Mouse (Mus musculus) fibroblast of lung, adult 2 months (primary cell): ENCODE data around the gene Numb.
A peak's percentile ranks its signal among the peaks of the same experiment; 100 is the strongest.
"Not testable (repeated sequence)": the region's sequence is repeated elsewhere in the genome, so short reads cannot be mapped to it uniquely, and the experiment has no call there.

Source experiments
- DNase-seq: peaks from one replicate; pipeline ENCODE4 v3.0.0-alpha.2; 2011; ENCODE audit warnings: low read depth

Gene Numb

DNA sequence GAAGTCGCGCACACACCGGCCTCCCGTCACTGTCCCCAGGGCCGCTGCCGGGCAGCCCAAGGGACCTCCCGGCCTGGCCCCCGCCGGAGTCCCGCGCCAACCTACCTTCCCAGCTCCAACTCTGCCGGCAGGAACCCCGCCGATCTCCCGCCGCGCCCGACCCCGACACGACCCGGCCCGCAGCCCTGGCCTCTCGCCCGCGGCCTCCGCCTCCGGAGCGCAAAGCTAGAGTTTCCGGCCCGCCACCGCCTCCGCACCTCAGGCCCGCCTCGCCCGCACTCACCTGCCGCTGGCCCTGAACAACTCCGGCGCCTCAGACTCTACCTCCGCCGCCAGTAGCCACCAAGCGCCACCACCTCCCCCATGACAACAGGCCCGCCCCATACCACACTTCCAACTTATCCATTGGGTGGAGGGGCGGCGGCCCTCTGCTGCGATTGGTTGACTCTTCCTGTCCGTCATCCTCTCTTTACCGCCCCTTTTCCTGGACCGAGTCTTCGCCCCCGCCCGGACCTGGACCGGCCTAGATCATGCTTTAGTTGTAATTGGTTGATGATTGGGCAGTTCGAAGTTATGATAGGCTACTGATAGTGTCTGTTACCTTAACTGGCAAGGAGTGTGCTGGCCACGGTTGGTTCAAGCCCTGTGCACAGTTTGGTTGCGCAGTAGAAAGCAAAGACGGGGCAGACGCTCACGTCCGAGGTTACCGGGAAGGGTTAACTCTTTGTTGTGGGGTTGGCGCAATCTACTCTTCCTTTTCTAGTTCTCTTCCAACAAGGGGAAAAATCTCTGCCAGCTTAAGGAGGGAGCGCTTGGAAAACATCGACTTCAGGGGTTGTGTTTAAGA lies at the start of gene Numb:
TSS of gene Numb (minus strand) at position 400 of the 847 bp plus-strand sequence.
- DNase-seq: peak; percentile 100

DNA sequence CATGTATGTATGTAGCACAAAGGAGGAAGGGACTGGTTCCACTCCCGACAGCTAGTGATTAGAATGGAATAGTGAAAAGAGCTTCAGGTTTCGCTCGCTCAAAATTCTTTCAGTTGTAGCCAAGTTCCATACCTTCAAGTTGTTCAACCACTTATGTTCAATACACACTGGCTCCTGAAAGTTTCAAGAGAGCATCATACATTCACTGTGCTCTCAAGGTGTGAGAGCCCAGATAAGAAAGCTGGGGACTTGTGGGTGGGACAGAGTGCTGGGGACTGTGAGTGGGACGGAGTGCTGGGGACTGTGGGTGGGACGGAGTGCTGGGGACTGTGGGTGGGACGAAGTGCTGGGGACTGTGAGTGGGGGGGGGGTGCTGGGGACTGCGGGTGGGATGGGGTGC lies 43.5 kb upstream of the Numb start:
- DNase-seq: no peak

DNA sequence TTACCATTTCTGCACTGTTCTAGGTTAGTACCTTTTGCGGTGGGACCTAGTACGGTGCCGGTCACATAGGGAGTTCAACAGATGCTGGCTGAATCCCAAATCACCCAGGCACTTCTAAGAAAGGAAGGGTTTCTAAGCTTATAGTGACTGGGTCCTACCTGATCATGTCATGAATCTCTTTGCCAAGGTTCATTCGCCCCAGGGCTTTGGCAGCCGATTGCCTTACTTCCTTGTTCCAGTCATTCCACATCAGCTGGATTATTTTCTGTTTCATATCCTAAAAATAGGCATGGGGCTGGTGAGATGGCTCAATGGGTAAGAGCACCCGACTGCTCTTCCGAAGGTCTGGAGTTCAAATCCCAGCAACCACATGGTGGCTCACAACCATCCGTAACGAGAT lies 36.5 kb upstream of the Numb start:
- DNase-seq: no peak

DNA sequence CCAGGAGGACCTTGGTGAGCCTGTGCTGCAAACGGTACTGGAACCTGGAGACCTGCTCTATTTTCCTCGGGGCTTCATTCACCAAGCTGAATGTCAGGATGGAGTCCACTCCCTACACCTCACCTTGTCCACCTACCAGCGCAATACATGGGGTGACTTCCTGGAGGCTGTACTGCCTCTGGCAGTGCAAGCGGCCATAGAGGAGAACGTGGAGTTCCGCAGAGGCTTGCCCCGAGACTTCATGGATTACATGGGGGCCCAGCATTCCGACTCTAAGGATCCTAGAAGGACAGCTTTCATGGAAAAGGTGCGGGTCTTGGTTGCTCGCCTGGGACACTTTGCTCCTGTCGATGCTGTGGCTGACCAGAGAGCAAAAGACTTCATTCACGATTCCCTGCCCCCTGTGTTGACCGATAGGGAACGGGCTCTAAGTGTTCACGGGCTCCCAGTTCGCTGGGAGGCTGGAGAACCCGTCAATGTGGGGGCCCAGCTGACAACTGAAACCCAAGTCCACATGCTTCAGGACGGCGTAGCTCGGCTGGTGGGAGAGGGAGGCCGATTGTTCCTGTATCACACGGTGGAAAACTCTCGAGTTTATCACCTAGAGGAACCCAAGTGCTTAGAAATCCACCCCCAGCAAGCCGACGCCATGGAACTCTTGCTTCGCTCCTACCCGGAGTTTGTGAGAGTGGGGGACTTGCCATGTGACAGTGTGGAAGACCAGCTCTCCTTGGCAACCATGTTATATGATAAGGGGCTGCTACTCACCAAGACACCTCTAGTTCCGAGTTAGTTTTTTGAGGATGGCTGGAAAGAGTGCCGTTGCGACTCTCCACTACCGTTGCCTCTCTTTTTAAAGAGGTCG lies 30.2 kb upstream of the Numb start:
- DNase-seq: no peak

DNA sequence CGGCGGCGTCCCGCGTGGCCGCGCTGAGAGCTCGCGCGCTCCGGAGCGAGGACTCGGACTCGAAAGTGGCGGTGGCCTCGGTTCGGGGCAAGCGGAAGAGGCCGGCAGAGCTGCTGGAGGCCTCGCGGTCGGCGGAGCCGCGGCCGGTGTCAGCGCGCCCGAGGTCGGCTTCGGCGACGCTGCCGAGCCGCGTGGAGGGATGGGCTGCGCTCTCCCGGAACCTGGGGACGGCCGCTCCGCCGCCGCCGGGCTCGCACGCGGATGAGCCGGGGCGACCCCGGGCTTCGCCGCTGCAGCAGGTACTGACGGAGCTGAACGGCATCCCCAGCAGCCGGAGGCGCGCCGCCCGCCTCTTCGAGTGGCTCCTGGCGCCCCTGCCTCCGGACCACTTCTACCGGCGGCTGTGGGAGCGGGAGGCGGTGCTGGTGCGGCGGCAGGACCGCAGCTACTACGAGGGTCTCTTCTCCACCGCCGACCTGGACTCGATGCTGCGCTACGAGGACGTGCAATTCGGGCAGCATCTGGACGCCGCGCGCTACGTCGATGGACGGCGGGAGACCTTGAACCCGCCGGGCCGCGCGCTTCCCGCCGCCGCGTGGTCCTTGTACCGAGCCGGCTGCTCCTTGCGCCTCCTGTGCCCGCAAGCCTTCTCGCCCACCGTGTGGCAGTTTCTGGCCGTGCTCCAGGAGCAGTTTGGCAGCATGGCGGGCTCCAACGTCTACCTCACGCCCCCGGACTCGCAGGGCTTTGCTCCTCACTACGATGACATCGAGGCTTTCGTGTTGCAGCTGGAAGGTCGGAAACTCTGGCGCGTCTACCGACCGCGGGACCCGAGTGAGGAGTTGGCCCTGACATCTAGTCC lies 29.3 kb upstream of the Numb start:
- DNase-seq: no peak

DNA sequence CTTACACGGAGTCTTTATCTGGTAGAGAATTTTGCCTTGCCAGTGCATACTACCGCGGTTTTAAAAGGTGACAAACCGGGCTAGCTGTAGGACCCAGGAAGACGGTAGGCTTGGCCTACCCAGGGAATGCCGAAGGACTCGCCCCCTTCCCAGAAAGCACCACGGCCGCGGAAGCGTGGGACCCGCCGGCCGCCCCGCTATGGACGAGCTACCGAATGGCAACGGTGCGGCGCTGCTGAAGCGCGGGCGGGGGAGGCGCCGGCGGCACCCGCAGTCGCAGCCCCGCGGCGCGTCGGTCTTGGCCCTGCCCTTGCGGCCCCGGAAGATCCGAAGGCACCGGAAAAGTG lies 28.7 kb upstream of the Numb start, which contains the start of gene Riox1:
TSS of gene Riox1 (plus strand) at position 116 of the 347 bp plus-strand sequence.
- peak; percentile 55 for DNase-seq

DNA sequence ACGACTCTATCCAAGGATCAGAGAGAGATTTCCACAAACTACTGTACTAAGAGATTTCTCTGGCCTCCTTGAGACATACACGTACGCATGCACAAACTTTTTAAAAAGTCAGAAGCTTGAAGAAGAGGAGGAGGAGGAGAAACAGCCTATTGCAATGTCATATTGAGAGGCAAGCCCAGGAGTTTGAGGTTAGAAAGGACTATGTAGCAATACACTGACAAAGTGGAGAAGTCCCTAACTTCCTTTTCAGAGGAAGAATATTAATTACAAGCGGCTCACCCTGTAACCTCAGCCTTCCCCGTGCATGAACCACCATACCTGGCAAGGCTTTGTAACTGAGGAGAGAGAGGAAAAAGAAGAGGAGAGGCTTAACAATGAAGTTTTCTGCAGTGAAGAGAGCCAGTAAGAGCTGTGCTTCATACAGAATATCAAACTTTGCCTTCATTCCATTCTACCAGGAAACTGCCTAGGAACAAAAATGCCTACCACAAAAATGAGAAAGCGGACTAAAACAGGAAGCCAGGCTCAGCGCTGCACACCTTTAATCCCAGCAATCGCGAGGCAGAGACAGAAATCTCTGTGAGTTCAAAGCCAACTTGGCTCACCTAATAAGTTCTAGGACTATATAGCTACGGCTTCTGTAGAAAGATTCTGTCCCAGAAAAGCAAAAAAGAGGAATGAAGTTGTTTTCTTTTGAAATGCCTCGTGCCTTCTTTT lies 28.2 kb upstream of the Numb start:
- no peak for DNase-seq

DNA sequence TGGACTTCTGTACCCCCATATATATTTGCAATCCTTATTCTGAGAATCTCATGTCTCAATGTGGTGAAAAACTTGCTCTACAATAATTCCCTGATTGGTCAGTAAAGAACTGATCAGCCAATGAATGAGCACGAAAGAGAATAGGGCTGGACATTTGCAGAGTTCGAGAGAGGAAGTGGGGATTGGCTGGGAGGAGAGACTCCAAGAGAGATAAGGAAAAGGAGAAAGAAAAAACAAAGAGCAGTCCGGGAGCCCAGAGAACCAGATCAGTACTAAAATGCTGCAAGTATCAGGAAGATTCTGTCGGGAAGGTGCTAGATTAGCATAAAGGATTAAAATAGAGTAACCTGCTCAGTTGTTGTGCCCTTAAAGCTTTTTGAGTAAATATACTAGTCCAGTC lies 27.3 kb upstream of the Numb start:
- DNase-seq: no peak

DNA sequence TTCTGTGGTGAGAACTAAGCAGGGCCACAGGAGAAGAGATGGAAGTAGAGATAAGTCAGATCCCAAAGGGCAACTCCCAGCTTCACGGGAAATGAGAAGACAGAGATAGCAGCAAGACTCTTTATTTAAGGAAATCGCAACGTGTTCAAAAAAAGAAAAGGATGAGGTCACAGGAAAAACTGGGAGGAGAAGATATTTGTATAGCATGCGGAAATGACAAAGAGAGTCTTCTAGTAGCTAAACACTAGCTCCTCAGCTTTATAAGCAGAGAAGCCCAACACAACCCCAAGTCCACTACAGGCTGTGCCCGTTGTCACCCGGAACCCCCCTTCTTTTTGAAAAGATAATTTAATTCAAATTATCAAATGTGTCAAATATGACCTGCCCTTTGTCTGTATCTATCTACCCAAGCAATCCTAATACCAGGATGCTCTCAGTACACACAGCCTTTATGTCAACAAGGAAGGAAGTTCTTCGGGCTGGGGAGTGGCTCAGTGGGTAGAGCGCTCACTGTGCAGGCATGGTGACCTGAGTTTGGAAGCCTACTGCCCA lies 25.6 kb upstream of the Numb start:
- no peak for DNase-seq

DNA sequence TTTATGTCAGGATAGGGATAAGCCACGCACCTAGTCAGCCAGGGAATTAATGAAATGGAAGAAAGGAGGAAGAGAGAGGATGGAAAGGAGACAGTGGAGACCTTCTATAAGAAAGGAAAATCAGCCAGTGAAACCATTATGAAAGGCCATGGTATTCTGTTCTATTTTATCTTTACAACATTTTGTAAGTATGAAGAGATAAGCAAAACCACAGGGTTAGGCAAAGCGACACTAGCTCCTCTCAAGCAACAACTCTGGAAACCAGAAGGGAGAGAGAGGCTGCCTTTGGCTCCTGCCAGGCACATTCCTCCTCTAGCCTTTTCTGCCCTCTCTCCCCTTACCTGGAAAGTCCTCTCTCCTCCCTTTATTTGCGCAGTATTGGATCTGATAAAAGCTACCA lies 20.2 kb upstream of the Numb start:
- DNase-seq: no peak

DNA sequence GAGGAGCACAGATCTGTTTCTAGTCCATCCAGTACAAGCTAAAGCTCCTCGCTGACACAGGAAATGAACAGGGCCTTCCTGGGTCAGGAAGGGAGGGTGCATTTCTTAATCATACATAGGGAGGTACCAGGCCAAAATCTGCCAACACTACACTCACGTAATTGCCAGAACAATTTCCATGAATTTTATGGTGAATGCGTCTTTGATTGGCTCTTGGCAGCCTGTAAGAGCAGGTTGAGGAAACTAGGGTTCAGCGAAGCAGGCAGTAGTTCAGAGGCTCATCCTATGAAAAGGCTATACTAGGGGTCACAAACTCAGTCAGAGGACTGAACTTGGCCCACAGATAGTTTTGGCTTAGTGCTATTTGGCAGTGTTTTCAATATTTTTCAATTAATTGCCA lies 18.3 kb upstream of the Numb start:
- DNase-seq: no peak

DNA sequence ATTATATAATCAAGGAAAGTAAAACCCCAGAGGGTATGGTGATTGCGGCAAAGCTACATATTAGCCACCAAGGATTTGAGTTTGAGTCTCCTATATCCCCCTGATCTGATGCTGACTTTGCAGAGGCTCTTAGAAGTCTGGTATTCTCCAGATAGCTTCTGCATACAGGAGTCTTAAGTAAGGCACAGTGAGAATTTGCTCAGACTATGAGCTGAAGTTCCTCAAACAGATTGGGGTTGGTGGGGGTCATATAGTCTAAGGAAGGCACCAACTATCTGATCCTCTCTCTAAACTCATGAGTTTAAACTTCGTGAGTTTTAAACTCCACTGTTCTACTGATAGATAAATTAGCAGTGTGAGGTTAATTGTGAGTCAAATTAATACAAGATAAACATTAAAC lies 17.6 kb upstream of the Numb start:
- no peak for DNase-seq

DNA sequence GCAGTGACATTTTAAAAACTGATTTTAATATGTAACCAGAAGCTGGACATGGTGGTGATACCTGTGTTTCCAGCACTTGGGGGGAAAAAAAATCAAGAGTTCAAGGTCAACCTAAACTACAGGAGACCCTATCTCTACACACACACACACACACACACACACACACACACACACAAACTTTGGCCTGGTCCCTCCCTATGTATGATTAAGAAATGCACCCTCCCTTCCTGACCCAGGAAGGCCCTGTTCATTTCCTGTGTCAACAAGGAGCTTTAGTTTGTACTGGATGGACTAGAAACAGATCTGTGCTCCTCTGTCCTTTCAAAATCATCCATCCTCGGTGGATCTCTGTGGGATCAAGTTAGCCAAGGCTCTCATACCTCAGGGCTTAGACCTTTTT lies 16.9 kb upstream of the Numb start:
- not testable (repeated sequence) for DNase-seq

DNA sequence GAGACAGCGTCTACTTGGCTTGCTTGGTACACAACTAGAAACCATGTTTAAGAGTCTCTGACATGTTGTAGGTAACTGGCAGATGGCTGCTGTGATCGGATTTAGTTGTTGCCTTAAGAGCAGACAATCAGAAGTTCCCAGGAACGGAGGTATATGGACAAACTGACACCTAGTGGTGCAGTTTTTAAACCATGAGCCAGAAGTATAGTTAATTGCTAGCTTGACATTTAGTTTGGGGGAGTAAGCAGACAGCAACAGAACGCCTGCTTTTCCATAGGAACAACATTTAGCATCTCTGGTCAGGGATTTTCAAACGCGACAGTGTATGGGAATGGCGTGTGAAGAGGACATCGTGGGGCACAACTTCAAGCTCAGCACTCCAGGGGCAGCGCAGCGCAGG lies 15.9 kb upstream of the Numb start:
- no peak for DNase-seq

DNA sequence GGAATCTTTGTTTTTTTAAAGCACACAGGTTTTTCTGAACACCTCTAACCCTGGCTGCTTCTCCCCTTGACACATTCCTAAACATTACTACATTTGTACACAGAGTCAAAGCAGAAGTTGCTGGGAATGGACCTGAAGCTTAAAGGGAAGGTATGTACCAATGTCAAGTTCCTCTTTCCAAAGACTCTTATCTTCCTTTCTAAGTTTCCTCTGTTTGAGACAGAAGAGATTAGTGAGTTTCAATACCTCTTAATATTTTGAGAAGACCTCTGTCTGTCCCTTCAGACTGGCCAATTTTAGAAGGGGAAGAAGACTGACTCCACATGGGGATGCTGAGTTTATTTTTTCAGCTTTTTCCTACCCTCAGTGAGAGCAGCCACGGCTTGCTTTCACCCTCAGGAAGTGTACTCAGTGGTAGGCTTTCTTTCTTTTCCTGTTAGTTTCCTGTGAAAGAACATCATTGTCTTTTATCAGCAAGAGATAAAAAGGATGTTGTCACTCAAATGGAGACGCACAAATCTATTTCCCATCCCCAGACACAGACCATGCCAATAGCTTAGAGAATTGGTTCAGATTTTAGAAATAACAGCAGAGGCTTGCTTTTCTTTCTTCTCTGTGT lies 7.6 kb upstream of the Numb start:
- no peak for DNase-seq

DNA sequence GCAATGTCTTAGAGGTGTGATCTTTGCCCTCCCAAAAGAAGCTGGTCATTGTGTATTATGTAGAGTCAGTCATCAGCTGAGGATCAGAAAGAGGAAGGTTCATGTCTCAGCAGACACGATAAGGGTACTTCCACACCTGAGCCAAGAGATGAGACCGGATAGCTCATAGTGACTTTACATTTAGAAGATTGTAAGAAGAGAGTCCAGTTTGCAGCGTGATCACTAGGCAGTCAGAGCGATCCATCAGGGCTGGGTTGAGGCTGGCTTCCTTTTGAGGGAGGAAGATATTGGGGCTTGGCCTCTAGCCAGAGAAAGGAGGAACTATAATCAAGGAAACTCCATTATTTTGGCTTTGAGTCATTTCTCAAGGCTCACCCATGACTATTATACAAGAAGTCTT lies 6.0 kb upstream of the Numb start:
- DNase-seq: no peak

DNA sequence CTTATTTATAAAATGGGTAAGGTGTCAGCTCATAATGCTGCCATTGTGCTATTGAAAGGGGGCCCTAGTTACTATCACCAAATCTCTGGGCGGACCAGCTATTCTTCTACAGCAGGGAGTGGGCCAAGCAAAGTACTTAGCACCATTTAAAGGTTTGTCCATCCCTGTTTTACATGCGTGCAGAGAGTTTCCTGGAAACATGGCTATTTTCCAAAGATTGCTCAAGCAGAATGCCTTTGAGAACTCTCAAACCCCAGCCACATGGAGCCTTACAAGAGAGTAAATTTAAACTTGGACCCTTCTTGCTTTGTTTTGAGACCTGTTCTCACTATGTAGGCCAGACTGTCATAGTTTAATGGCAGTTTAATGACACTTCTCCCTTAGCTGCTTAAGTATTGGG lies 4.3 kb upstream of the Numb start:
- no peak for DNase-seq

DNA sequence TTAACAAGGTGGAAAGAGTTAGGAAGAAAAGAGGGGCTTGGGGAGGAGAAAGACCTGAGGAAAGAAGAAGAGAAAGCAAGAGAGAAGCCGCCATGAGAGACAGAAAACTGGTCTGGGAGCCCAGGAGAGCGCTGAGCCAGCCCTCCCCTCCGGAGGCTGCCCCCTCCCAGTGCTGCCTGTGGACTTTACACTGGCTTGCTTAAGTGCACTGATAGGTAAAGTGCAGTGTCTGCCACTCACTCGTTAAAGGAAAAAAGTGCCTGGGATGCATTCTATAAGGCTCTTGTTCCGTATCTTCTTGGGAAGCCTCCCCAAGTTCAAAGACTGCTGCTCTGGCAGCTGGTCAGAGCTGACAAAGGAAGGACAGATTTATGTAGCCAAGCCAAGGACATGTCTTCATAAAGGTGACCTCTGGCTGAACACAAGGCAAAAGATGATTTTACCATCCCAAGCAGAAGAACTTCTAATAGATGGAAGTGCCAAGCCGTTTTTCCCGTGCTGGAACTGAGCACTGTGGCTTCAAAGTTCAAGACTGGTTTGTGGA lies 3.5 kb upstream of the Numb start:
- no peak for DNase-seq

DNA sequence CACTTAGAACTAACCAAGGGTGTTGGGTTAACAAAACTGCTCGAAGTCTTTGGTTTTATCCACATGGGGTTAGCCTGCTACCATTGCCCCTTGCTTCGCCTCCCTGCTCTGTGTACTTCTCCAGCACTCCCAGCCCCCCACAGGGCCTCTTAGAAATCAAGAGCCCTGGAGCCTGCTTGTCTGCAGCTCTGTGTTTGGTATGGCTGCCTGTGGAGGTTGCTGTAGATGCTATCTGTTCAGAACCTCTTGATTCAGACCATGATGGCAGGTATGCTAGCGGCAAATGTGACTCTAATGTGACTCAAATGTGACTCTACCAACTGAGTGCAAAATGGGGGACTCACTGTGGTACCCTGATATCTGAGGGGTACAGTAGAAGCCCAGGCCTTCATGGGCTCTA lies 2.6 kb upstream of the Numb start:
- no peak for DNase-seq

DNA sequence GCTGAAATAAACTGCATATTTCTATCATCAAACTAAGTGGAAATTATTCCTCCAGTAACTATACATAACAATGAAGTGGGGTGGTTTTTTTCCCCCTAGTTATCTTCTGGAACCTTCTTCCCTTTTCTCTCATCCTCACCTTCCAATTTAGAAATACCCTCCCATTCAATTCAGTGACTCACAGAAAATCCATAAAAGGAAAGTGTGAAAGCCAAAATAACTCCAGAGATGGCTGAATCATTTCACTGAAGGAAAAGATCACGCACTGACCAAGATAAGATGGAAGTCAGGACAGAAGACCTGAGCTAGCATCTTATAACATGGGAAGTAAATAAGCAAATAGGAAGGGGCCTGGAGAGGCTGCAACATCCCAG lies 1.7 kb upstream of the Numb start:
- no peak for DNase-seq
